Mouse (Mus musculus): ENCODE data around the gene Chfr. TPM values are rescaled to one million over a fixed set of nuclear protein-coding genes. Genes with fewer than 3 reads are reported as not detected.

Gene Chfr
- total RNA-seq, 1 experiment: 40.2 TPM

DNA sequence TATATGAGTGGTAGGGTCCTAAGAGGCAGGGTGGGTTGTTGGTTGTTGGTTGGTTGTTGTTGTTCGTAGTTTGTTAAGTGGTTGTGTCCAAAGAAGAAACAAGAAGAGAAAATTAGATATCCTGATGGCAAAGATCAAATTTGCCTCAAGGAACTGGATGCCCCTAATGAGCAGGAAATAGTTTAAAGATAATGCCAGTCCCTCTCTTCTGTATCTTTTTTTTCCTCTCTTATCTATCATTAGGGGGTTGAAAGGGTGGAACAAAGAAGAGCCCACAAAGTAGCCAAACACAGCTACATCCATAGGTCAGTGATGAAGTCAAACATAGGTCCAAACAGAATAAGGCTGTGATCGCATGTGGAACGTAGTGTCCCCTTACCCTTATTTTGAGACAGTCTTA lies 3.7 kb downstream of the Chfr start:
- H3K4me3 ChIP-seq (ENCODE audit: insufficient read depth in 1 of 2, low read depth in 1 of 2, low read length in 2 of 2, poor library complexity in 1 of 2, severe bottlenecking in 1 of 2): no peak overlapping the region
- TF ChIP-seq ZC3H11A (IDR thresholded peaks at IDR 0.05; ENCODE audit: borderline replicate concordance, low read depth, low read length) (no peak), ZNF384 (IDR thresholded peaks at IDR 0.05; ENCODE audit: low read depth, low read length) (no peak), MAFK (IDR thresholded peaks at IDR 0.05; ENCODE audit: insufficient read depth, low read depth, low read length) (no peak), HCFC1 (IDR thresholded peaks at IDR 0.05; ENCODE audit: borderline replicate concordance, insufficient read depth, low read length) (no peak), CHD2 (IDR thresholded peaks at IDR 0.05; ENCODE audit: low read depth, low read length) (no peak)
- H3K9ac ChIP-seq (ENCODE audit: insufficient read depth, low read depth, low read length, poor library complexity, severe bottlenecking): no peak overlapping the region
- peaks cover 9% of the 10 kb centered on the region; the same call in 1 of the 2 replicates for H3K9me3 ChIP-seq (ENCODE audit: control insufficient read depth, insufficient read depth, low read depth, low read length)
- no peak for DNase-seq (ENCODE audit: low read depth, low spot score)
- H3K4me1 ChIP-seq (ENCODE audit: control insufficient read depth in 2 of 2, insufficient read depth in 2 of 2, low read length in 2 of 2, poor library complexity in 1 of 2): no peaks in the 10 kb centered on the region; a peak in 1 of 4 replicates
- in situ Hi-C loops (cut with MboI; ENCODE audit: low sequenced_read_pairs in 2 of 2, unreplicated experiment in 2 of 2): no loop called here
- H3K36me3 ChIP-seq (ENCODE audit: control insufficient read depth, insufficient read depth, low read length, poor library complexity, severe bottlenecking): no peaks in the 10 kb centered on the region; the same call in 1 of the 2 replicates
- H3K27ac ChIP-seq (ENCODE audit: insufficient read depth, low read depth, low read length, poor library complexity, severe bottlenecking): no peak overlapping the region

GRCm38 (mm10) chr5:110140424-110140823 lies 4.8 kb downstream of the Chfr start:
- TF ChIP-seq HCFC1 (IDR thresholded peaks at IDR 0.05; ENCODE audit: borderline replicate concordance, insufficient read depth, low read length): no peak
- no peak for TF ChIP-seq ZNF384 (IDR thresholded peaks at IDR 0.05; ENCODE audit: low read depth, low read length)
- no peak for TF ChIP-seq CHD2 (IDR thresholded peaks at IDR 0.05; ENCODE audit: low read depth, low read length)
- no peak for TF ChIP-seq MAFK (IDR thresholded peaks at IDR 0.05; ENCODE audit: insufficient read depth, low read depth, low read length)
- no peak for TF ChIP-seq ZC3H11A (IDR thresholded peaks at IDR 0.05; ENCODE audit: borderline replicate concordance, low read depth, low read length)
- DNase-seq (ENCODE audit: low read depth, low spot score): no peak
- no peaks in the 10 kb centered on the region; a peak in 1 of 4 replicates for H3K4me1 ChIP-seq (ENCODE audit: control insufficient read depth in 2 of 2, insufficient read depth in 2 of 2, low read length in 2 of 2, poor library complexity in 1 of 2)
- no peak overlapping the region for H3K27ac ChIP-seq (ENCODE audit: insufficient read depth, low read depth, low read length, poor library complexity, severe bottlenecking)
- no peak overlapping the region for H3K9ac ChIP-seq (ENCODE audit: insufficient read depth, low read depth, low read length, poor library complexity, severe bottlenecking)
- H3K9me3 ChIP-seq (ENCODE audit: control insufficient read depth, insufficient read depth, low read depth, low read length): no peaks in the 10 kb centered on the region
- no peak overlapping the region for H3K4me3 ChIP-seq (ENCODE audit: insufficient read depth in 1 of 2, low read depth in 1 of 2, low read length in 2 of 2, poor library complexity in 1 of 2, severe bottlenecking in 1 of 2)
- peaks cover 2% of the 10 kb centered on the region for H3K36me3 ChIP-seq (ENCODE audit: control insufficient read depth, insufficient read depth, low read length, poor library complexity, severe bottlenecking)
- in situ Hi-C loops (cut with MboI; ENCODE audit: low sequenced_read_pairs in 2 of 2, unreplicated experiment in 2 of 2): no loop called here

- DNase-seq (ENCODE audit: low read depth, low spot score): no peak
- Histone ChIP-seq H3K9me3 (ENCODE audit: control insufficient read depth, insufficient read depth, low read depth, low read length) (no peaks in the 10 kb centered on the region), H3K36me3 (ENCODE audit: control insufficient read depth, insufficient read depth, low read length, poor library complexity, severe bottlenecking) (peaks cover 3% of the 10 kb centered on the region)
These were observed 6.7 kb downstream of the Chfr start for GRCm38 (mm10) chr5:110142309-110142708.

DNA sequence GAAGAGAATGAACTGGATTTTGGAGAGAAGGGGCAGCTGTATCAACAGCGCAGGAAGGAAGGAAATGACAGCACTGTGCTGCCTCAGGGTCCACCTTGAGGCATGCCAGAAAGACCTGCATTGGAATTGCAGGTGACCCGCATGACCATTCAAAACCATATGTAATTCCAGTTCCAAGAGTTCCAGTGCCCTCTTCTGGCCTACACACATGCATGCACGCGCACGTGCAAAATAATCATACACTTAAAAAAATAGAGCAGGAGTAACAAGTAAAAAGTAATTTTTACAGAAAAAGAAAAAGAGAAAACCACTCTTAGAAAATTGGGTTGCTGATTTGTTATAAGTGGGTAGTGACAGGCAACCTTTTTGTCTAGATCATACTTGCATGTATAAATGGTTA lies 7.4 kb downstream of the Chfr start:
- peak; percentile 56; the same call in 1 of the 2 replicates for TF ChIP-seq ZNF384 (IDR thresholded peaks at IDR 0.05; ENCODE audit: low read depth, low read length)
- no peak for TF ChIP-seq HCFC1 (IDR thresholded peaks at IDR 0.05; ENCODE audit: borderline replicate concordance, insufficient read depth, low read length)
- TF ChIP-seq MAFK (IDR thresholded peaks at IDR 0.05; ENCODE audit: insufficient read depth, low read depth, low read length): no peak
- TF ChIP-seq CHD2 (IDR thresholded peaks at IDR 0.05; ENCODE audit: low read depth, low read length): no peak
- TF ChIP-seq ZC3H11A (IDR thresholded peaks at IDR 0.05; ENCODE audit: borderline replicate concordance, low read depth, low read length): peak; percentile 20; the same call in 1 of the 2 replicates
- Histone ChIP-seq H3K4me3 (ENCODE audit: insufficient read depth in 1 of 2, low read depth in 1 of 2, low read length in 2 of 2, poor library complexity in 1 of 2, severe bottlenecking in 1 of 2) (no peak overlapping the region), H3K36me3 (ENCODE audit: control insufficient read depth, insufficient read depth, low read length, poor library complexity, severe bottlenecking) (peaks cover 3% of the 10 kb centered on the region), H3K27ac (ENCODE audit: insufficient read depth, low read depth, low read length, poor library complexity, severe bottlenecking) (no peak overlapping the region), H3K9me3 (ENCODE audit: control insufficient read depth, insufficient read depth, low read depth, low read length) (no peaks in the 10 kb centered on the region), H3K4me1 (ENCODE audit: control insufficient read depth in 2 of 2, insufficient read depth in 2 of 2, low read length in 2 of 2, poor library complexity in 1 of 2) (no peaks in the 10 kb centered on the region), H3K9ac (ENCODE audit: insufficient read depth, low read depth, low read length, poor library complexity, severe bottlenecking) (no peak overlapping the region)
- in situ Hi-C loops (cut with MboI; ENCODE audit: low sequenced_read_pairs in 2 of 2, unreplicated experiment in 2 of 2): no loop called here
- no peak for DNase-seq (ENCODE audit: low read depth, low spot score)

More at GRCm38 (mm10) chr5:110142309-110142708, 6.7 kb downstream of the Chfr start:
- no peak overlapping the region for H3K4me3 ChIP-seq (ENCODE audit: insufficient read depth in 1 of 2, low read depth in 1 of 2, low read length in 2 of 2, poor library complexity in 1 of 2, severe bottlenecking in 1 of 2)
- H3K4me1 ChIP-seq (ENCODE audit: control insufficient read depth in 2 of 2, insufficient read depth in 2 of 2, low read length in 2 of 2, poor library complexity in 1 of 2): no peaks in the 10 kb centered on the region
- in situ Hi-C loops (cut with MboI; ENCODE audit: low sequenced_read_pairs in 2 of 2, unreplicated experiment in 2 of 2): no loop called here
- TF ChIP-seq MAFK (IDR thresholded peaks at IDR 0.05; ENCODE audit: insufficient read depth, low read depth, low read length) (no peak), ZNF384 (IDR thresholded peaks at IDR 0.05; ENCODE audit: low read depth, low read length) (no peak)
- no peak overlapping the region for H3K27ac ChIP-seq (ENCODE audit: insufficient read depth, low read depth, low read length, poor library complexity, severe bottlenecking)
- H3K9ac ChIP-seq (ENCODE audit: insufficient read depth, low read depth, low read length, poor library complexity, severe bottlenecking): no peak overlapping the region

- peaks cover 0 to 8% of the 10 kb centered on the region in 2 experiments; a peak in 2 of 4 replicates for H3K4me1 ChIP-seq (ENCODE audit: control insufficient read depth in 2 of 2, insufficient read depth in 2 of 2, low read length in 2 of 2, poor library complexity in 1 of 2)
- no peak overlapping the region for H3K4me3 ChIP-seq (ENCODE audit: insufficient read depth in 1 of 2, low read depth in 1 of 2, low read length in 2 of 2, poor library complexity in 1 of 2, severe bottlenecking in 1 of 2)
- no peak overlapping the region for H3K27ac ChIP-seq (ENCODE audit: insufficient read depth, low read depth, low read length, poor library complexity, severe bottlenecking)
- H3K9ac ChIP-seq (ENCODE audit: insufficient read depth, low read depth, low read length, poor library complexity, severe bottlenecking): no peak overlapping the region
- TF ChIP-seq ZC3H11A (IDR thresholded peaks at IDR 0.05; ENCODE audit: borderline replicate concordance, low read depth, low read length) (no peak), CHD2 (IDR thresholded peaks at IDR 0.05; ENCODE audit: low read depth, low read length) (no peak), ZNF384 (IDR thresholded peaks at IDR 0.05; ENCODE audit: low read depth, low read length) (no peak), MAFK (IDR thresholded peaks at IDR 0.05; ENCODE audit: insufficient read depth, low read depth, low read length) (no peak), HCFC1 (IDR thresholded peaks at IDR 0.05; ENCODE audit: borderline replicate concordance, insufficient read depth, low read length) (no peak)
- no peaks in the 10 kb centered on the region for H3K9me3 ChIP-seq (ENCODE audit: control insufficient read depth, insufficient read depth, low read depth, low read length)
- peaks cover 2% of the 10 kb centered on the region; the same call in 1 of the 2 replicates for H3K36me3 ChIP-seq (ENCODE audit: control insufficient read depth, insufficient read depth, low read length, poor library complexity, severe bottlenecking)
- in situ Hi-C loops (cut with MboI; ENCODE audit: low sequenced_read_pairs in 2 of 2, unreplicated experiment in 2 of 2): no loop called here
- no peak for DNase-seq (ENCODE audit: low read depth, low spot score)
These were observed 33.7 kb downstream of the Chfr start for GRCm38 (mm10) chr5:110169374-110169773.
